Mouse (Mus musculus) left cerebral cortex, postnatal 36 days (tissue): ENCODE measurements around the gene Apoa4. TPM values are rescaled to one million over a fixed set of nuclear protein-coding genes. Genes with fewer than 3 reads are reported as not detected.

Experiments used
- DNase-seq, 2 experiments: peaks; one replicate each; pipeline ENCODE4 v3.0.0; 2021 to 2022; ENCODE audit warnings: low spot score in 2 of 2, mixed read lengths in 1 of 2
- intact Hi-C: fragments of 180-260 bp; cut with DNase I; formaldehyde crosslinking; loops from one replicate; pipeline ENCODE4 v1.15.1; 2025
- total RNA-seq, 2 experiments: library from RNA; stranded (reverse); gene quantifications; 2 replicates each; pipeline ENCODE4 v1.2.3; 2021

Apoa4 gene
- total RNA-seq, result not detected

DNA sequence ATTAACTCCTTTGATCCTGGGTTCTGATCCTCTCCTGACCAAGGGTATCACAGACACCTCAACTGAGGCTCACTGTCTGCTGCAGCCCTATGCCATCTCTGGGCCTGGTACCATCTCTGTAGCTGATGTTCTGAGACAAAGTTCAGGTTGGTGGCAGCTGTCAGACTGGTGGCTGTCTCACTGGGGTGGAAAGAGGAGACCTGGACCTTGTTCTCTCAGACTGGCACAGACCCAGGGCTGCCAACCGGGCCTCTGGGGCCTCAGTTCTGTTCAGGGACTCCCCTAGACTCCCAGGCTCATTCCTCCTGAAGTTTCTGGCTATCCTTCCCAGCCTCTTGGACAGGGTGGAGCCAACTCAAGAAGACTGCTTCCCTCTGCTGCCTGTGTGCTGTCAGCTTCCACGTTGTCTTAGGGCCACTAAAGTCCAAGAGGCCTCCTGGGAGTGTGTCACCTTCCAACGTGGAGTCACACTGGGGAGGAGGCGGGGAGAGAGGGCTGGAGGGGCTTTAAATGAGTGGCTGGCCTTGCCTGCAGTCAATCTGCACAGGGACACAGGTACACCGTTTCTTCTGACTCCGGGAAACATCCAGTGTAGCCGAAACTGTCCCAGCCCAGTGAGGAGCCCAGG is at the start of gene Apoa4:
TSS of gene Apoa4 (plus strand) at position 171 of the 628 bp plus-strand sequence.
- DNase-seq, result no peak
- intact Hi-C loops, result no loop called here

DNA sequence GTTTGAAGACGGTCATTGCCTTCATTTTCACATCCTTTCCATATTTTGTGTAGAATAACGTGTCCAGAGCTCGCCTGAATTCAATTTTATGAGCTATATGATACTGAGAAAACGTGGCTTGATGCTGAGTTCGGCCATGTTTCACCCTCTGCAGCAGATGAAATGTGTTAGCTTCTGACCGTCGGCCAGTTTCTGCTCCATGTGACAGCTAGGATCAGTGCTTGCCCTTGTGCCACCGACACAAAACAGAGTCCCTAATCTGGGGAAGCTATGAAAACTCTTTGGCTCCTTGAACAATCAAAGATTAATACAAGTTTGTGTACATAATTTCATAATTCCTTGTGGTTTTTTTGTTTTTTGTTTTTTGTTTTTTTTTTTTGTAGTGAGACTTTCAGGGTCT is 49.3 kb upstream of the Apoa4 start:
- intact Hi-C loops, result loop anchor here (2.0 to 5.0 kb wide), 2 partner anchors 56 to 186 kb away; no protein-coding TSS in a partner anchor
- DNase-seq, result no peak

DNA sequence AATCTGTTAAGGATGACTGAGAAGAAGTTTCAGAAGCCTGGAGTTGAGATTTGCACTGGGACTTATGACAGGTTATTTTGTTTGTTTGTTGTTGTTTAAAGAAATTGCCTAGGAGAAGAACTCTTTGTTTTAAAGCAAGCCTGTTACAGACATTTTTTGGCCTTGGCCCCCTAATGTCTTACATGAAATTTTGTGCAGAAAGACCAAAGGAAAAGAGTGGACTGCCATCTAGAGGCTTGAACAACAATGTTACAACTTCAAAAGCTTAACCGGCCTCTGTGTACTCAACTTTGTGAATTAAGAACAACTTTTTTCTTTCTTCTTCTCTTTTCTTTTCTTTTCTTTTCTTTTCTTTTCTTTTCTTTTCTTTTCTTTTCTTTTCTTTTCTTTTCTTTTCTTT is 48.9 kb upstream of the Apoa4 start:
- intact Hi-C loops, result loop anchor here (2.0 to 5.0 kb wide), 2 partner anchors 56 to 187 kb away; no protein-coding TSS in a partner anchor
- no peak for DNase-seq

DNA sequence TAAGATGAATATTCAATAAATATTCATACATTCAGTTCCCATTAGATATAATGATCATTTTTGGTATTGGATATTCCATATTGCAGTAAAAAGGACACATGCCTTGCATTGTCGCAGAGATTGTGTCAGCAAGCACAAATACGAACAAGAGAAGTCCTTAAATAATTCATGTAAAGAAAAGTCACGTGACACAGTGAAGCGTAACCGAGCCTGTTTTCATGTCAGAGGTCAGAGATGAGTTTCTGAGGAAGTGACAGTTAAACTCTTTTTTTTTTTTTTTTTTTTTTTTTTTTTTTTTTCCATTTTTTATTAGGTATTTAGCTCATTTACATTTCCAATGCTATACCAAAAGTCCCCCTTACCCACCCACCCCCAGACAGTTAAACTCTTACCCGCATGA is 47.9 kb upstream of the Apoa4 start:
- no peak for DNase-seq
- intact Hi-C loops, result loop anchor here (5.0 kb wide), 1 partner anchor 55 kb away; no protein-coding TSS in a partner anchor

DNA sequence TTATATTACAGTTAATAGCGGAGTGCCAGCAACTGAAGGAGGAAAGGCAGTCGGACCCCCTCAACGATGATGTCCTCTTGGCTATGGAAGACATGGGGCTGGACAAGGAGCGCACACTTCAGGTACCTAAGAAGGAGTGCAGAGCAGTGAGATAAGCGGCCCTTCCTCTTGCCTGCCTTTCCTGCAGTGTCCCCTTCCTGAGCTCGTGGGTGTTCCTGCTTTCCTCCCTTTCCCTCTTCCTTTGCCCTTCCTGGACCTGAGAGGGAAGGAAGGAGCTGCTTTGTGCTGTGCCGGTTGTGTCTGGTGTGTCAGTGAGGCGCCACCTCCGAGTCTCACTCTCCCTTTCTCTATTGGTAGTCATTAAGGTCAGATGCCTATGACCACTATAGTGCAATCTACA is 45.7 kb upstream of the Apoa4 start:
- intact Hi-C loops, result loop anchor here (5.0 kb wide), 1 partner anchor 52 kb away; no protein-coding TSS in a partner anchor
- DNase-seq, result no peak

DNA sequence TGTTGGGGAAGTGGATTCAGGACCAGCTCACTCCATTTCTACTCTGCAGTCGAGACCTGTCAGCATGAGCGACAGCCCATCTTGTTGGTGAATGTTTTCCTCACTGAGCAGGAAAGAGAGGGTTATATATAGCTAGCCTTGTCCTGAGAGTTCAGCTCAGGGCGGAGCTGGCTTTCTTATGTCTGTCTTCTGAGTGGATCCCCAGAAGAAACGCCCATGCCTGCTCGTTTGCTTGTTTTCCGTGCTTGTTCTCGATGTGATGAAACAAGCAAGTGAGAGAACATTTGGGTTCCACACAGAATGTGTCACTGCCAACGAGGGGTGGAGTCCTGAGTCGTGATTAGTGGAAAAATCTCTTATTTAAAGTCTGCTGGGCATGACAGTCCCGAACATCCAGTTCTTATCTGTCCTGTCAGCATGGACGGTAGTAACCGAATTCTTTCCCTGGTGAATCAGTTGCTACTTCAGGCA is 43.8 kb upstream of the Apoa4 start:
- intact Hi-C loops, result no loop called here
- DNase-seq, result no peak

DNA sequence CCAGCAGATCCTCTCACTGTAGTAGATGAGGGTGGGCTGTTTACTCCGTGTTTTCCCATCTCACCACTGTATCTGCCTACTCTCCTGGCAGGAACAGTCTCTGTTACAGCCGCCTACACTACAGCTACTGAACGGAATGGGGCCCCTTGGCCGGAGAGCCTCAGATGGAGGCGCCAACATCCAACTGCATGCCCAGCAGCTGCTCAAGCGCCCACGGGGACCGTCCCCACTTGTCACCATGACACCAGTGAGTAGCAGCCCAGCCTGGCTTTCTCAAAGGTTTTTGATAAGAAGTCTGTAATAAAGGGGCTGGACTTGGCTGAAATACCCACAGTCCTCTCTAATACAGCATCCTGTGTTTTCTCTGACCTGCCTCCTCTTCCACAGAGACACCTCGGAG is 42.0 kb upstream of the Apoa4 start:
- DNase-seq, result peak; percentile 35 to 44
- intact Hi-C loops, result no loop called here

DNA sequence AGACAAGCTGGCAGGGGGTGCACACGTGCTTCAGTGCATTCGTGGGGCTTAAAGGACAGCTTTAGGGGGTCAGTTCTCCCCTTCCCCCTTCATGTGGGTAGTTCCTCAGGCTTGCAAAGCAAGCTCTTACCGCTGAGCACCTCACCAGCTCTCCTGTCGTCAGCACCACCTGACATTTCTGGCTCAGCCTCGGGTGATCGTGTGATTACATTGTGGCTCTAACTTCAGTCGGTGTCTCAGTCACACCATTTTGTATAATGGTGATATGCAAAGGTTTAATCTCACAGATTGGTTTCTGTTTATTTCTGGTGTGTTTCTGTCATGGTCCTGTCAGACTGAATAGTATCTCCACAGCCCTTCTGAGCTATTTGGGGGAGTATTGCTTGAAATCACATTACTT is 41.6 kb upstream of the Apoa4 start:
- intact Hi-C loops, result no loop called here
- no peak for DNase-seq

DNA sequence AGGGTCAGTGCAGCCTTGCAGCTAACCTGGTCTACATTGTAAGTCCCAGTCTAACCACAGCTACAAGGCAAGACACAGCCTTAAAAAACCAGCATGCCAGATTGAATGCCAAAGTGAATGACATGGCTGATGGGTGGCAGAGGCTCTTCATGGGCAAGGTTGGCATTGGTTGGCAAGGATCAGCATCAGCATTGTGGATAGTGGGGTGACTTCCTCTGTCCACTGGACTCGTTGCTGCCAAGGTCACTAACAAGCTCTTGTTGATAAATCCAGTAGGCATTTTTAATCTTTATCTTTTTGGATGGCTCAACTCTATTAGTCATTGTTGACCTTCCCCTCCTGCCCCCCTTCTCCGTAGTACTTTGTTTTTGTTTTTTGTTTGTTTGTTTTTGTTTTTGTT is 40.9 kb upstream of the Apoa4 start:
- intact Hi-C loops, result no loop called here
- no peak for DNase-seq

DNA sequence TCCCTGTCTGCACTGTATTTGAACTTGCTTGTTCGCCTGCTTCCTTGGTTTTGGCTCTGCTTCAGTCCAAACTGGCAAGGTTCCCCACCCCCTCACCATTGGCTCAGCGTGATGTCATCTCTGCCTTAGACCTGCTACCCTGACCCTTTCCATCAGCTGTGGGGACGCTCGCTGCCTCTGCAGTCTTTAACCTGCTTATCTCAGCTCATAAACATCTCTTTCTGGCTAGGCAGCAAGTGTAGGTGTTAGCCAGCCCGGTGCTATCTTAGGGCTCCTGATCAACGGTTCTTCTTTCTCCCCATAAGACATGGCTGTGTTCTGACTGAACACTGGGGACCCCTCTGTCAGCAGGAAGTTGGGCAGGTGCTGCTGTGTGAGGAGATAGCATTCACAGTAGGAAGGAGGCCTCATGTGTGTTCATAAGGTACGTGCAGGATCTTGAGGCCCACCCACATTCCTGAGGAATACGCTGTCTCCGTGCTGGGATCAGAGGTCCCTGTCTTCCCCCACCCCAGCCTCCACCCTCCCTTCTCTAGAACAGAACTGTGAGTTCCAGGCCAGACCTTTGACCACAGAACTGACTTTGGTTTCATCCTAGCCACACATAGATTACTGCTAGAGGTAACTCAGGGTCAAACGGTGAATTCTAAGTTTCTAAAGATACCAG is 33.5 kb upstream of the Apoa4 start:
- DNase-seq, result no peak
- intact Hi-C loops, result no loop called here

DNA sequence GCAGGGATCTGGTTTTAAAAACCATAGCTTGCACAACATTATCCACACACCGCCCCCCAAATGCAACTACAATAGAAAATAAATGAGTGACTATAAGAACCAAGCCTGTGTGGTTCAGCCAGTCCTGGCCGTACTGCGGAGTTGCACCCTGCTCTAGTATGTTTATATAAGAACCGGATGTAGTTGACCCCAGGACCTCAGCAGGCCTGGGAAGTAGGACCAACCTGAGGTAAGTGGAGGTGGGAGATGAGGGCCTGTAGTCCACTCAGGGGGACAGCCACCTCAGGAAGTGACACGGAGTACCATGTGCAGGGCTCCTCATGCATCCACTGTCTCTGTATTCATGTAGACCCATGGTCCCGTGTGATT is 33.0 kb upstream of the Apoa4 start:
- intact Hi-C loops, result no loop called here
- no peak for DNase-seq

DNA sequence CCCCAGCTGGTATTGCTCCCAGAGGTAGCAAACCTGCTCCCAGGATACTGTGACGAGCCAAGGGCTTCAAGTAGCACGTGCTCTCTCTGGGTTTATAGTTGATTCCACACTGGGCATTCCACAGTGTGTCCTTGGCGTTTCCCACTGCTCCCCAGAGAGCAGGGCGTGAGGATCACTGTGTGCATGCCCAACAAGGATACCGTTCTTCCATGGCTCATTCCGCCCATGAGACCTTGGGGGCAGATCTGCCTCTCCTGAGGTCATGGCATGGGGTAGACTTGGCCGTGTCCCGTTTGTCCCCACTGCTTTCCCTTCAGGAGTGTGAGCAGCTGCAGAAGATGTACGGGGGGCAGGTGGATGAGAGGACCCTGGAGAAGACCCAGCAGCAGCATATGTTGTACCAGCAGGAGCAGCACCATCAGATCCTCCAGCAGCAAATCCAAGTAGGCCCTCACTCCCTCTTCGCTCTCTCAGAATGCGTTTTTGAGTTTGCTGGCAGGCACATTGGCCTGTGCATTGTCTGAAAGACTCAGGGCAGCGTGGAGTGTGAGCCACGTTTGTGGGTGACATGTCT is 32.0 kb upstream of the Apoa4 start:
- DNase-seq, result no peak
- intact Hi-C loops, result no loop called here

DNA sequence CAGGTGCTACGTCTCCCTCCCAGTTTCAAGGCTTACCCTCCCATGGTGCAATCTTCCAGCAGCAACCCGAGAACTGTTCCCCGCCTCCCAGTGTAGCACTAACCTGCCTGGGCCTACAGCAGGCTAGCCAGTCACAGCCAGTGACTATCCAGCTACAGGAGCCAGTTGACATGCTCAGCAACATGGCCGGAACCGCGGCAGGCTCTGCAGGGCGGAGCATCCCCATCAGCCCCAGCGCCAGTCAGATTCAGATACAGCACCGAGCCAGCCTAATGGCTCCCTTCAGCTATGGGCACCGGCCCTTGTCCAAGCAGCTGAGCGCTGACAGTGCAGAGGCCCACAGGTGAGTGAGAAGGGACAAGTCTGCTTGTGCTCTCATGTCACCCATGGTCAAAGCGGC is 30.0 kb upstream of the Apoa4 start:
- DNase-seq, result no peak
- intact Hi-C loops, result no loop called here

DNA sequence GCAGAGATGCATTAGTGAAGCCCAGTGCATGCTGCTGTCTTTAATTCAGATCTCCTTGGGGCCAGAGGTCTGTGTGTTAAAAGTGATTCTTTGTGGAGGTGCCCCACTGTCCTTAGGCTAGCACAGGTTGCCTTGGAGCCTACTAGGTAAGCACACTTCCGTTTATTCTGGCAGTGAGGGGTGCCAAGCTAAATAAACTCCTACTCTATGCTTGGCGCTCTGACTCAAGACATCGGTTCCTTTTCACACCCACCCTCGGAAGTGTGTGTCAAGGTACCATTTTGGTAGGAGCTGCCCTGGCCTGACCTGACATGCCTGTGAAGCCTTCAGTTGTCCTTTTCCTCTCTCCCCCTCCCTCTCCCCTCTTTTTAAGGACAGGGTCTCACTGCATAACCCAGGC is 26.2 kb upstream of the Apoa4 start:
- intact Hi-C loops, result no loop called here
- DNase-seq, result no peak

DNA sequence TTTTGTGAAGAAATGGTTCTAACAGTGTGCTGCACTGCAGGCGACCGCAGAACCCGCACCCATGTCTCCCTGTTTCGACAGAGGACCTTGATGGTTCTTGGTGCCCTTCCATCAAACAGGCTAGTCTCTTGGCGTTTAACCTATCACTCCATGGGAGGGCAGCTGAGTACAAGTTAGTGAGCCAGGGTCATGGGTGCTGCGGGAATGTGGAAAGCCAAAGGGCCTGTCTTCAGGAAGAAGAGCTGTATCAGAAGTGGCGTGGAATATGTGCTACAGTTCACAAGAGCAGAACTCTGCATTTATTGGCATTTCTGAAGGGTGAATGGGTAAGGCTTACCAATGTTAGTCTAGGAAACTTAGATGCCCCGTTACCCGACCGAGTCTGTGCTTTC is 25.6 kb upstream of the Apoa4 start:
- no peak for DNase-seq
- intact Hi-C loops, result no loop called here

DNA sequence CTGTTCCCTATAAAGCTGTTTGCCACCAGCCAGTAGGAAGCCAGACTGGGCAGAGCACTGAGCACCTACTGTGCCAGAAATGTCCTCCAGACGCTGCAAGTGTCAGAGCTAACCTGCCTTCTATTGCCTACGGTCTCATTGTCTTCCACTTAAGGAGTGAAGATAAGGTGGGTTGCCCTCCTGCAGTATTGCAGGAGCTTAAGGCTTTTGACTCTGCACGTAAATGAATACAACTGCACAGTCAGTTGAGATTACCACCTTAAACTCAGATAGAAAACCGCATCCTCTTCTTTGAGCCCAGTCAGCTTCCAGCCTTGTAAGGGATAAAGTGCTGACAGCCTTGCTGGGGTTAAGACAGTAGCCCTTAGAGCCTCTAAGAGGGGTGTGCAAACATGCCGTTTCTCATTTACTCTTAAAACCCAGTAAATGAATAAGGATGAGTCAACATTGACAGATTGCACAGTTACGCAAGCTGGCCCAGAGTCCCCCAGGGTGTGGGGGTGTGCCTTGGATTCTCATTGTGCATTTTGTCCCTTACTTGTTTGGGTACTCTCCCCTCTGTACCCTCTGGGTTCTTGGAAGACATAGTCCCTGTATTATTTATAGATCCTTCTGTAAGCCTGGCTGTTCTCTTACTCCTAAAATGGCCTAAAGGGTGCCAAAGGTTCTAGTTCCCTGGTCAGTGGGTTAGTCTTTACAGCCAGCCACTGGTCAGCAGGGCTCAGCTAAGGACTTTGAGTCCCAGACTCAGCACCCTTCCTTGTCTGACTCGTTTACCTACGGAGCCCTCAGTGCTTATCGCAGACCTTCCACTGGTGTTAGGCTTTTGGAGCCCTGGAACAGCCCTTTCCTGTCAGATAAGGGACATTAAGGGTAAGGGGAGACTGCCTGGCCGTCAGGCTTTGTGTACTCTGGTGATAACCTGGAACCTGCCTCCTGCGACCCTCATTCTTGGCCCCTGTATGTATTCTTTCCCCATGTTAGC is 24.9 kb upstream of the Apoa4 start:
- no peak for DNase-seq
- intact Hi-C loops, result no loop called here

DNA sequence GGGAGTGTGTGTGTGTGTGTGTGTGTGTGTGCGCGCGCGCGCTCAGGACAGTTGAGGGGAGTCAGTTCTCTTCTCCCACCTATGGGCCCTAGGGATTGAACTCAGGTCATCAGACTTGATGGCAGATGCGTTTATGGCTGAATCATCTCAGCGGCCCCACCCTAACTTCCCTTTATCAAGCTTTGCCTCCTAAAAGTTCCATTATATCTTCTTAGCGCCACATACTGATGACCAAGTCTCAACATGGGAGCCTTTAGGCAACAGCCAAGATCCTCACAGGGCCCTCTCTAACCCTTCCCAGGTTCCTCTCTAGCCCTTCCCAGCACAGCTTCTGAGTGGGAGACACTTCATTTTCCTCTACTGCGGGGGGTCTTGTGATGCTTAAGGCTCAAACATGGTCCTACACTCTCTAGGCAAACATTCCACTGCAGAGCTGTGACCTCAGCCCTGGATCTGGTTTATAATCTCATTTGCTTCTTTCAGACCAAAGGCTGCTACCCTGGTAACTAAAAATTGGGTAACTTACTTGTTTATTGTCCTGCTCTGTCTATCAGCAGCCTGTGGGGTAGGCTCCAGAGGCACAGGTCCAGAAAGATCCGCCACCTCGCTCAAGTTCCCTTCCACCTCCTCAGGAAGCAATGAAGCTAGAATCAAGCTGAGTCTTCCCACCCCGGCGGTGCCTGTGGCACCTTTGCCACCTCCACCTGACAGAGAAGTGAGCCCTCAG is 23.6 kb upstream of the Apoa4 start:
- DNase-seq, result no peak
- intact Hi-C loops, result no loop called here

DNA sequence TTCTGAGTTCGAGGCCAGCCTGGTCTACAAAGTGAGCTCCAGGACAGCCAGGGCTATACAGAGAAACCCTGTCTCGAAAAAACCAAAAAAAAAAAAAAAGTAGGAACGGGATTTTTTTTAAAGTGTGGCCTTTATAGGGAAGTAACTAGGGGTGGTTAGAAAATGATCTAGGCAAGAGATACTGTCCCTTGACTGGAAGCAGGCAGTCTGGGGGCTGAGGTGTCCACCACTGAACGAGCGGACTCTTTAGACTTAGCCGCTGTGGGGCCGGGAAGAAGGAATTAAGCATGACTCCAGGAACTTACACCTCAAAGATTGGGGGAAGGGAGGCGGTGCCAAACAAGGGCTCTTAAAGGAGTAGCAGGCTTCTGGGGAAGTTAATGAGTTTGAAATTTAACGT is 22.3 kb upstream of the Apoa4 start:
- intact Hi-C loops, result no loop called here
- no peak for DNase-seq

DNA sequence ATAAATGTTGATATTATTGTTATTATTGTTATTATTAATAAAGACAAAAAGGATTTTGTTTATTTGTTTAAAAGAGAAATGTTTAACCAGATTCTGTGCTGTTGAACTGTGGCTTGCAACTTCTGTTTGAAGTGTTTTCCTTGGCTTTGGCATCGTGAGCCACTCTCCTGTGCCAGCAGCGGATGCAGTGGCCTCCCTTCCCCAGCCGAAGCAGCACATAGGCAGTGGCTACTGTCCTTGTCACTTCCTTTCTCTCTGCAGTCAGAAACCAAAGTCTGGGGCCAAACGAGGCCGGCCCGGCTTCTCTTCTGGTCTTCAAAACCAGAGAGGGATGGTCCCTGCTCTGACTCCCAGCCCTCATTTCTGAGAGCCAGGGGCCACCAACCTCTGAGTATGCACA is 17.4 kb upstream of the Apoa4 start:
- DNase-seq, result no peak
- intact Hi-C loops, result no loop called here
